Mouse (Mus musculus) heart, postnatal 0 days (tissue): ENCODE measurements around the gene Dexi. TPM values are rescaled to one million over a fixed set of nuclear protein-coding genes. Genes with fewer than 3 reads are reported as not detected.

Experiments
- ATAC-seq: fragments of 200-750 bp; cut with Nextera tagmentation; 2 replicates; pipeline ENCODE4 v1.8.0; 2017; ENCODE audit warnings: low read depth, moderate number of reproducible peaks, moderate library complexity; ENCODE audit not compliant: insufficient read depth
- DNase-seq: peaks from one replicate; pipeline ENCODE4 v3.0.0-alpha.2; 2016; ENCODE audit warnings: low spot score
- H3K27ac ChIP-seq: fragments of 300-500 bp; sonication (generic); 2 replicates; pipeline ENCODE4 v1.5.1; 2014; ENCODE audit warnings: low read depth, mild to moderate bottlenecking
- H3K27me3 ChIP-seq: fragments of 300-500 bp; sonication (generic); 2 replicates; pipeline ENCODE4 v1.6.1; 2014; ENCODE audit warnings: low read length, mixed read lengths; ENCODE audit not compliant: control insufficient read depth, insufficient read depth
- H3K36me3 ChIP-seq: fragments of 300-500 bp; sonication (generic); replicated peaks from 2 replicates; pipeline ENCODE4 v1.6.1; 2014; ENCODE audit warnings: low read length, mixed read lengths; ENCODE audit not compliant: control insufficient read depth, insufficient read depth
- H3K4me1 ChIP-seq: fragments of 300-500 bp; sonication (generic); 2 replicates; pipeline ENCODE4 v1.6.1; 2014; ENCODE audit warnings: antibody characterized with exemption; ENCODE audit not compliant: control insufficient read depth, insufficient read depth
- H3K4me2 ChIP-seq: fragments of 300-500 bp; sonication (generic); 2 replicates; pipeline ENCODE4 v1.6.1; 2014; ENCODE audit warnings: low read depth, mild to moderate bottlenecking, low read length, moderate library complexity
- H3K4me3 ChIP-seq: fragments of 300-500 bp; sonication (generic); 2 replicates; pipeline ENCODE4 v1.5.1; 2014; ENCODE audit warnings: low read depth, low read length
- H3K9ac ChIP-seq: fragments of 300-500 bp; sonication (generic); replicated peaks from 2 replicates; pipeline ENCODE4 v1.6.1; 2014; ENCODE audit warnings: low read depth, low read length, mixed read lengths
- H3K9me3 ChIP-seq: fragments of 300-500 bp; sonication (generic); replicated peaks from 2 replicates; pipeline ENCODE4 v1.6.1; 2016; ENCODE audit warnings: low read length; ENCODE audit not compliant: control insufficient read depth
- CTCF ChIP-seq: IDR thresholded peaks from 2 replicates; pipeline ENCODE4 v1.5.1; 2016; ENCODE audit warnings: antibody characterized with exemption, control low read depth, low read depth
- EP300 ChIP-seq: IDR thresholded peaks from 2 replicates; pipeline ENCODE4 v1.6.1; 2016; ENCODE audit warnings: antibody characterized with exemption, low read depth
- WGBS: fragments of 180-500 bp; shearing (Covaris S2); extraction: QIAGEN DNeasy Blood & Tissue Kit; methylation state at CpG from one replicate; pipeline ENCODE4 v1.1.7; 2014; 5-methylcytosine and 5-hydroxymethylcytosine counted together
- polyA plus RNA-seq: library from polyadenylated mRNA; unstranded; fragments of >200 nt; fragmentation: Nextera tagmentation; extraction: Ambion mirVana; gene quantifications from 2 replicates; pipeline ENCODE4 v1.2.1, GENCODE M21; 2015
- total RNA-seq: library from RNA; depleted of rRNA; stranded (reverse); fragments of >200 nt; gene quantifications from 2 replicates; pipeline ENCODE4 v1.2.3, GENCODE M21; 2014; ENCODE audit warnings: low replicate concordance

The Dexi gene
- total and polyA plus RNA-seq, 2 experiments from 2014 or later: 15.6 to 76.4 TPM

GRCm38 (mm10) chr16:10567153-10567552, 24.3 kb upstream of the Dexi start:
- Histone ChIP-seq H3K9ac (no peak overlapping the region), H3K36me3 (peaks cover 36% of the 10 kb centered on the region), H3K27me3 (no peaks in the 10 kb centered on the region), H3K4me3 (no peak overlapping the region), H3K27ac (no peak overlapping the region), H3K9me3 (no peaks in the 10 kb centered on the region), H3K4me1 (no peaks in the 10 kb centered on the region), H3K4me2 (no peak overlapping the region)
- no peak for TF ChIP-seq EP300
- no peak for TF ChIP-seq CTCF
- WGBS: 88% methylated on average over 4 of the region's 4 CpGs
- DNase-seq (no peak), ATAC-seq (no peak)

- H3K9ac ChIP-seq: no peak overlapping the region
- DNase-seq (peak; percentile 71), ATAC-seq (peak; percentile 84)
- H3K4me1 ChIP-seq: peaks cover 8% of the 10 kb centered on the region
- H3K36me3 ChIP-seq: peaks cover 28% of the 10 kb centered on the region
- no peak overlapping the region for H3K4me3 ChIP-seq
- TF ChIP-seq EP300: no peak
- TF ChIP-seq CTCF: peak; percentile 92
- no peak overlapping the region for H3K4me2 ChIP-seq
- WGBS: 18% methylated on average over 4 of the region's 4 CpGs
- H3K27me3 ChIP-seq: no peaks in the 10 kb centered on the region
- no peak overlapping the region for H3K27ac ChIP-seq
- no peaks in the 10 kb centered on the region for H3K9me3 ChIP-seq
These were observed 22.5 kb upstream of the Dexi start for GRCm38 (mm10) chr16:10565278-10565885.

GRCm38 (mm10) chr16:10559991-10560390, 17.1 kb upstream of the Dexi start:
- Histone ChIP-seq H3K9ac (no peak overlapping the region), H3K9me3 (no peaks in the 10 kb centered on the region), H3K4me2 (no peak overlapping the region), H3K27ac (no peak overlapping the region), H3K36me3 (peaks cover 12% of the 10 kb centered on the region; the same call in 1 of the 2 replicates), H3K4me1 (peaks cover 13% of the 10 kb centered on the region), H3K4me3 (no peak overlapping the region), H3K27me3 (no peaks in the 10 kb centered on the region)
- no peak; the same call in 1 of the 2 replicates for ATAC-seq
- 49% methylated on average over 8 of the region's 8 CpGs for WGBS
- no peak for TF ChIP-seq EP300
- no peak for TF ChIP-seq CTCF
- DNase-seq: peak; percentile 27

- DNase-seq (no peak), ATAC-seq (no peak)
- Histone ChIP-seq H3K4me3 (no peak overlapping the region), H3K36me3 (no peaks in the 10 kb centered on the region), H3K27me3 (no peaks in the 10 kb centered on the region), H3K9ac (no peak overlapping the region), H3K27ac (no peak overlapping the region), H3K9me3 (no peaks in the 10 kb centered on the region), H3K4me2 (no peak overlapping the region), H3K4me1 (no peaks in the 10 kb centered on the region)
- TF ChIP-seq CTCF (no peak), EP300 (no peak)
- WGBS: 85% methylated on average over 2 of the region's 2 CpGs
These were observed 11.0 kb upstream of the Dexi start for GRCm38 (mm10) chr16:10553858-10554257.

- Histone ChIP-seq H3K27me3 (no peaks in the 10 kb centered on the region), H3K9me3 (no peaks in the 10 kb centered on the region), H3K27ac (no peak overlapping the region), H3K4me3 (no peak overlapping the region), H3K4me2 (no peak overlapping the region), H3K9ac (no peak overlapping the region), H3K4me1 (no peaks in the 10 kb centered on the region; the same call in 1 of the 2 replicates), H3K36me3 (no peaks in the 10 kb centered on the region)
- DNase-seq (no peak), ATAC-seq (no peak)
- WGBS: 78% methylated on average over 4 of the region's 4 CpGs
- no peak for TF ChIP-seq CTCF
- TF ChIP-seq EP300: no peak
These were observed 8.7 kb upstream of the Dexi start for GRCm38 (mm10) chr16:10551592-10551991.

GRCm38 (mm10) chr16:10549600-10549999, 6.7 kb upstream of the Dexi start:
- 66% methylated on average over 2 of the region's 2 CpGs for WGBS
- no peak overlapping the region for H3K4me2 ChIP-seq
- H3K27me3 ChIP-seq: no peaks in the 10 kb centered on the region
- no peaks in the 10 kb centered on the region for H3K36me3 ChIP-seq
- DNase-seq (no peak), ATAC-seq (no peak)
- TF ChIP-seq EP300 (no peak), CTCF (no peak)
- no peak overlapping the region for H3K4me3 ChIP-seq
- no peak overlapping the region for H3K9ac ChIP-seq
- H3K27ac ChIP-seq: no peak overlapping the region
- no peaks in the 10 kb centered on the region for H3K9me3 ChIP-seq
- peaks cover 10% of the 10 kb centered on the region; the same call in 1 of the 2 replicates for H3K4me1 ChIP-seq
